Mouse (Mus musculus): Measurements from ENCODE around the gene Gclm.

GRCm38 (mm10) chr3:122207766-122208165 lies 37.6 kb upstream of the Gclm start:
- TF ChIP-seq CTCF (IDR thresholded peaks at IDR 0.05; ENCODE audit: low read depth, low read length) (no peak), POLR2A (IDR thresholded peaks at IDR 0.05; ENCODE audit: borderline replicate concordance, low read depth, low read length) (no peak)
